Mouse (Mus musculus): ENCODE data around the gene Havcr2. TPM values are rescaled to one million over a fixed set of nuclear protein-coding genes. Genes with fewer than 3 reads are reported as not detected.

Gene Havcr2
- polyA plus RNA-seq, 1 experiment from 2014 or later = 0.18 TPM

- ATAC-seq (ENCODE audit: low FRiP score, low read depth) = peak; percentile 9; the same call in 1 of the 2 replicates
Measured at GRCm38 (mm10) chr11:46437459-46438000, 17.2 kb upstream of the Havcr2 start.

GRCm38 (mm10) chr11:46439005-46439543, 15.7 kb upstream of the Havcr2 start:
- no peak overlapping the region for H3K27ac ChIP-seq (replicated peaks)
- peaks cover 34% of the 10 kb centered on the region for H3K36me3 ChIP-seq
- 93% methylated on average over 5 of the region's 5 CpGs for WGBS
- H3K27me3 ChIP-seq = no peaks in the 10 kb centered on the region
- no peak overlapping the region for H3K9ac ChIP-seq (replicated peaks)
- no peak for ATAC-seq (ENCODE audit: low FRiP score, low read depth)
- H3K4me3 ChIP-seq = no peak overlapping the region
- no peaks in the 10 kb centered on the region for H3K9me3 ChIP-seq
- no peak overlapping the region for H3K4me2 ChIP-seq (replicated peaks)
- H3K4me1 ChIP-seq = peaks cover 7% of the 10 kb centered on the region

More at GRCm38 (mm10) chr11:46437459-46438000, 17.2 kb upstream of the Havcr2 start:
- peak overlapping the region; percentile 90 for H3K9ac ChIP-seq (replicated peaks)
- peak overlapping the region; percentile 92 for H3K4me3 ChIP-seq
- peak overlapping the region; percentile 89 for H3K27ac ChIP-seq (replicated peaks)
- no peaks in the 10 kb centered on the region for H3K27me3 ChIP-seq
- no peaks in the 10 kb centered on the region for H3K9me3 ChIP-seq
- peaks cover 7% of the 10 kb centered on the region for H3K4me1 ChIP-seq
- WGBS = 2% methylated on average over 23 of the region's 23 CpGs
- peaks cover 25% of the 10 kb centered on the region for H3K36me3 ChIP-seq
- H3K4me2 ChIP-seq (replicated peaks) = peak overlapping the region; percentile 83

DNA sequence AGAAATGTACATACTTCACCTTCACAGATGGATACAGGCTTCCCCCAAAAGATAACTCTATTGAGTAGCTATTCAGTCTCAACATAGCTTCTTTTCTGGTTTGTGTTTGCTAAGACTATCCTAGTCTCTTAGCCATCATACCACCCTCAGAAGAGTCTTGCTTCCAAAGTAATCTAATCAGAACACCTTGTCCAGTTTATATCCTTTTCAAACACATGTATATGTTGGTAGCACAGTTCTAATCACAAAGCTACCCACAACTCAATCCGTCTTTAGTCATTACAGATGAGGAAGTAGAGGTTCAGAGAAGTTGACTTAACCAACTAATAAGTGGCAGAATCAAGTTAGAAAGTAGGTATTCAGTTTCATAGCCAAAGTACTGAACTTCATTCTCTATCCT, 13.0 kb upstream of the Havcr2 start:
- H3K4me1 ChIP-seq = peaks cover 4% of the 10 kb centered on the region
- H3K4me3 ChIP-seq = no peak overlapping the region
- no peaks in the 10 kb centered on the region for H3K9me3 ChIP-seq
- 93% methylated on average over 1 of the region's 1 CpGs for WGBS
- peaks cover 34% of the 10 kb centered on the region for H3K36me3 ChIP-seq
- ATAC-seq (ENCODE audit: low FRiP score, low read depth) = no peak
- no peak overlapping the region for H3K9ac ChIP-seq (replicated peaks)
- H3K27me3 ChIP-seq = no peaks in the 10 kb centered on the region
- no peak overlapping the region for H3K4me2 ChIP-seq (replicated peaks)
- no peak overlapping the region for H3K27ac ChIP-seq (replicated peaks)

GRCm38 (mm10) chr11:46443152-46443551, 11.6 kb upstream of the Havcr2 start:
- Histone ChIP-seq H3K36me3 (peaks cover 34% of the 10 kb centered on the region), H3K4me3 (no peak overlapping the region), H3K9ac (replicated peaks) (no peak overlapping the region), H3K9me3 (no peaks in the 10 kb centered on the region), H3K4me2 (replicated peaks) (no peak overlapping the region), H3K4me1 (no peaks in the 10 kb centered on the region), H3K27ac (replicated peaks) (no peak overlapping the region), H3K27me3 (no peaks in the 10 kb centered on the region)
- ATAC-seq (ENCODE audit: low FRiP score, low read depth) = no peak
- 96% methylated on average over 1 of the region's 1 CpGs for WGBS

GRCm38 (mm10) chr11:46443979-46444378, 10.8 kb upstream of the Havcr2 start:
- H3K4me1 ChIP-seq = no peaks in the 10 kb centered on the region
- H3K9ac ChIP-seq (replicated peaks) = no peak overlapping the region
- H3K4me2 ChIP-seq (replicated peaks) = no peak overlapping the region
- H3K27ac ChIP-seq (replicated peaks) = no peak overlapping the region
- H3K27me3 ChIP-seq = no peaks in the 10 kb centered on the region
- no peak overlapping the region for H3K4me3 ChIP-seq
- no peak for ATAC-seq (ENCODE audit: low FRiP score, low read depth)
- WGBS = 94% methylated on average over 5 of the region's 5 CpGs
- H3K36me3 ChIP-seq = peaks cover 34% of the 10 kb centered on the region
- H3K9me3 ChIP-seq = no peaks in the 10 kb centered on the region

DNA sequence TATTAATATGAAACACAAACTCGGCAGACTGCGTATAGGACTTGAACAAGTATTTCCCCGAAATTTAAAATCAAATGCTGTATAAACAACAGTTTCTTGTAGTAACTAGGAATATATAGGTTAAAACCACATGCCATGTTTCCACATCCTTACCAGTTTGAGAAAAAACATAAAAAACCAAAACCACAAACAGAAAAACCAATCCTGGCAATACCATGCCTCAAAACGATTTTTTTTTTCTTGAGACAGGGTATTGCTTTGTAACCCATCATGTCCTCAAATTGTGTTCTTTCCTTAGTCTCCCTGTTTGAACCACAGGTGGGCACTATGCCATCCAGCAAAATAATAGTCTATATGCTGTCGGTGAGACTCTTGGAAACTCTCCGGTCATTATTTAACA, 8.6 kb upstream of the Havcr2 start:
- 91% methylated on average over 6 of the region's 6 CpGs for WGBS
- no peak for ATAC-seq (ENCODE audit: low FRiP score, low read depth)
- Histone ChIP-seq H3K9ac (replicated peaks) (no peak overlapping the region), H3K36me3 (peaks cover 19% of the 10 kb centered on the region), H3K9me3 (no peaks in the 10 kb centered on the region), H3K4me3 (no peak overlapping the region), H3K27ac (replicated peaks) (no peak overlapping the region), H3K4me2 (replicated peaks) (no peak overlapping the region), H3K27me3 (no peaks in the 10 kb centered on the region), H3K4me1 (no peaks in the 10 kb centered on the region)

DNA sequence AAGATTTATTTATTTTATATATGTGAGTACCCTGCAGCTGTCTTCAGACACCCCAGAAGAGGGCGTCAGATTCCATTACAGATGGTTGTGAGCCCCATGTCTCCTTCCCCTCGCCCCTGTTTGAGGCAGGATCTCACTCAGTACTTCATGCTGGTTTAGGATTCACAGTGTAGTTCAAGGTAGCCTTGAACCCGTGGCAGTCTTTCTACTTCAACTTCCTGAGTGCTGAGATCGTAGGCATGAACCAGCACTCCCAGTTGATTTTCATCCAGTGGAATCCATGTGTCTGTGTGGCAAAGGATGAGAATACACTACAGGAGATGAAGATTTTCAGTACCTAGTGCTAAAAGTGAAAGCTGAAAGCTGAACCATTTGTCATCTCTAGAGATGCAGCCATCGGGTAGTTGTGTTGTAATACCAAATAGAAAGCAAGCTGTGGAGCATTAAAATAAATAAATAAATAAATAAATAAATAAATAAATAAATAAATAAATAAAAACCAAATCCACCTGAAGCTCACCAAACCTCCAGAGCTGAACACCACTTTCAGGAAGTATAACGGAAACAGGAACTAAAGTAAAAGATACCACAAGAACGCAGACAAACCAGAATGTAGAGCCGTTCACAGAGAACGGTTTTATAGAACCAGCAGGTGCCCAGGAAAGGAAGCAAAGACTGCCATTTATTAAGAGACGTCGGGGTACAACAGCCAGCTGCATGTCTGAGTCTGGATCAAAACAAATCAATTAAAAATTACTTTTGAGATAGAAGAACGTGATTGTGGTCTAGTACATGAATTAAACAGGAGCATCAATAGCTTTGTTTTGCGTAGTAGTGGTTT, 6.9 kb upstream of the Havcr2 start:
- H3K4me2 ChIP-seq (replicated peaks) = no peak overlapping the region
- H3K27me3 ChIP-seq = no peaks in the 10 kb centered on the region
- no peak overlapping the region for H3K4me3 ChIP-seq
- 82% methylated on average over 13 of the region's 13 CpGs for WGBS
- H3K9me3 ChIP-seq = no peaks in the 10 kb centered on the region
- H3K4me1 ChIP-seq = no peaks in the 10 kb centered on the region
- H3K36me3 ChIP-seq = peaks cover 9% of the 10 kb centered on the region
- H3K27ac ChIP-seq (replicated peaks) = no peak overlapping the region
- no peak overlapping the region for H3K9ac ChIP-seq (replicated peaks)
- no peak for ATAC-seq (ENCODE audit: low FRiP score, low read depth)

GRCm38 (mm10) chr11:46449461-46450080, 5.2 kb upstream of the Havcr2 start:
- no peak for ATAC-seq (ENCODE audit: low FRiP score, low read depth)
- Histone ChIP-seq H3K9me3 (no peaks in the 10 kb centered on the region), H3K4me2 (replicated peaks) (no peak overlapping the region), H3K27me3 (no peaks in the 10 kb centered on the region), H3K4me3 (no peak overlapping the region), H3K27ac (replicated peaks) (no peak overlapping the region), H3K36me3 (no peaks in the 10 kb centered on the region), H3K9ac (replicated peaks) (no peak overlapping the region), H3K4me1 (no peaks in the 10 kb centered on the region)
- WGBS = 85% methylated on average over 11 of the region's 11 CpGs

- H3K4me3 ChIP-seq = no peak overlapping the region
- H3K4me2 ChIP-seq (replicated peaks) = no peak overlapping the region
- no peaks in the 10 kb centered on the region for H3K27me3 ChIP-seq
- no peak overlapping the region for H3K9ac ChIP-seq (replicated peaks)
- H3K9me3 ChIP-seq = no peaks in the 10 kb centered on the region
- no peaks in the 10 kb centered on the region for H3K4me1 ChIP-seq
- no peaks in the 10 kb centered on the region for H3K36me3 ChIP-seq
- no peak for ATAC-seq (ENCODE audit: low FRiP score, low read depth)
- WGBS = 85% methylated on average over 3 of the region's 3 CpGs
- no peak overlapping the region for H3K27ac ChIP-seq (replicated peaks)
Measured at GRCm38 (mm10) chr11:46459960-46460359, 5.2 kb downstream of the Havcr2 start.

- no peaks in the 10 kb centered on the region for H3K36me3 ChIP-seq
- H3K9me3 ChIP-seq = no peaks in the 10 kb centered on the region
- WGBS = 84% methylated on average over 5 of the region's 5 CpGs
- no peak overlapping the region for H3K4me2 ChIP-seq (replicated peaks)
- no peak for ATAC-seq (ENCODE audit: low FRiP score, low read depth)
- H3K27ac ChIP-seq (replicated peaks) = no peak overlapping the region
- no peak overlapping the region for H3K4me3 ChIP-seq
- H3K27me3 ChIP-seq = no peaks in the 10 kb centered on the region
- no peak overlapping the region for H3K9ac ChIP-seq (replicated peaks)
- no peaks in the 10 kb centered on the region for H3K4me1 ChIP-seq
Measured at GRCm38 (mm10) chr11:46461362-46461761, 6.6 kb downstream of the Havcr2 start.

- H3K36me3 ChIP-seq = no peaks in the 10 kb centered on the region
- no peaks in the 10 kb centered on the region for H3K4me1 ChIP-seq
- H3K27ac ChIP-seq (replicated peaks) = no peak overlapping the region
- H3K4me2 ChIP-seq (replicated peaks) = no peak overlapping the region
- WGBS = 70% methylated on average over 5 of the region's 5 CpGs
- H3K9ac ChIP-seq (replicated peaks) = no peak overlapping the region
- H3K4me3 ChIP-seq = no peak overlapping the region
- no peak for ATAC-seq (ENCODE audit: low FRiP score, low read depth)
- H3K27me3 ChIP-seq = no peaks in the 10 kb centered on the region
- no peaks in the 10 kb centered on the region for H3K9me3 ChIP-seq
Measured at GRCm38 (mm10) chr11:46461931-46462330, 7.2 kb downstream of the Havcr2 start.

GRCm38 (mm10) chr11:46466878-46467277, 12.1 kb downstream of the Havcr2 start:
- no peak for ATAC-seq (ENCODE audit: low FRiP score, low read depth)
- Histone ChIP-seq H3K4me1 (no peaks in the 10 kb centered on the region), H3K27ac (replicated peaks) (no peak overlapping the region), H3K4me2 (replicated peaks) (no peak overlapping the region), H3K9ac (replicated peaks) (no peak overlapping the region), H3K27me3 (no peaks in the 10 kb centered on the region), H3K36me3 (no peaks in the 10 kb centered on the region), H3K4me3 (no peak overlapping the region), H3K9me3 (no peaks in the 10 kb centered on the region)
- 89% methylated on average over 2 of the region's 2 CpGs for WGBS

All from midbrain, embryonic 12.5 days (tissue).